Mouse (Mus musculus) midbrain, embryonic 14.5 days (tissue): ENCODE results near the gene Prkg1. TPM values are rescaled to one million over a fixed set of nuclear protein-coding genes. Genes with fewer than 3 reads are reported as not detected.
A peak's percentile ranks its signal among the peaks of the same experiment; 100 is the strongest.

ENCODE experiments used
- ATAC-seq: fragments of 200-750 bp; cut with Nextera tagmentation; 2 replicates; pipeline ENCODE4 v1.8.0; 2017; ENCODE audit warnings: moderate number of reproducible peaks, moderate library complexity; ENCODE audit not compliant: low FRiP score, low TSS enrichment
- DNase-seq: peaks from one replicate; pipeline ENCODE4 v3.0.0-alpha.2; 2015
- H3K27ac ChIP-seq: fragments of 300-500 bp; sonication (generic); replicated peaks from 2 replicates; pipeline ENCODE4 v1.5.1; 2014; ENCODE audit warnings: mild to moderate bottlenecking, low read depth, low read length, moderate library complexity
- H3K27me3 ChIP-seq: fragments of 300-500 bp; sonication (generic); 2 replicates; pipeline ENCODE4 v1.6.1; 2014; ENCODE audit warnings: low read length, control low read depth, mixed read lengths; ENCODE audit not compliant: control insufficient read depth, insufficient read depth
- H3K36me3 ChIP-seq: fragments of 300-500 bp; sonication (generic); 2 replicates; pipeline ENCODE4 v1.6.1; 2014; ENCODE audit warnings: low read length, control low read depth; ENCODE audit not compliant: control insufficient read depth, insufficient read depth
- H3K4me1 ChIP-seq: fragments of 300-500 bp; sonication (generic); 2 replicates; pipeline ENCODE4 v1.6.1; 2014; ENCODE audit warnings: mild to moderate bottlenecking, antibody characterized with exemption, low read length, control low read depth; ENCODE audit not compliant: control insufficient read depth, insufficient read depth
- H3K4me2 ChIP-seq: fragments of 300-500 bp; sonication (generic); 2 replicates; pipeline ENCODE4 v1.6.1; 2014; ENCODE audit warnings: mild to moderate bottlenecking, low read length, moderate library complexity
- H3K4me3 ChIP-seq: fragments of 300-500 bp; sonication (generic); replicated peaks from 2 replicates; pipeline ENCODE4 v1.5.1; 2014; ENCODE audit warnings: low read depth, low read length
- H3K9ac ChIP-seq: fragments of 300-500 bp; sonication (generic); replicated peaks from 2 replicates; pipeline ENCODE4 v1.6.1; 2014; ENCODE audit warnings: mild to moderate bottlenecking, low read length, moderate library complexity
- H3K9me3 ChIP-seq: fragments of 300-500 bp; sonication (generic); 2 replicates; pipeline ENCODE4 v1.6.1; 2016; ENCODE audit warnings: low read length, control low read depth, mixed read lengths; ENCODE audit not compliant: control insufficient read depth
- WGBS: fragments of 180-500 bp; shearing (Covaris S2); extraction: QIAGEN DNeasy Blood & Tissue Kit; methylation state at CpG from one replicate; pipeline ENCODE4 v1.1.7; 2014; 5-methylcytosine and 5-hydroxymethylcytosine counted together
- polyA plus RNA-seq: library from polyadenylated mRNA; unstranded; fragments of >200 nt; fragmentation: Nextera tagmentation; extraction: Ambion mirVana; gene quantifications from 2 replicates; pipeline ENCODE4 v1.2.1, GENCODE M21; 2014

Gene Prkg1
- polyA plus RNA-seq, 1 experiment from 2014 or later, result 3.9 TPM

GRCm38 (mm10) chr19:31147457-31147856 lies 617.4 kb downstream of the Prkg1 start:
- no peak overlapping the region for H3K27ac ChIP-seq
- H3K4me2 ChIP-seq, result no peak overlapping the region
- DNase-seq, result no peak
- no peaks in the 10 kb centered on the region for H3K9me3 ChIP-seq
- H3K36me3 ChIP-seq, result no peaks in the 10 kb centered on the region
- no peaks in the 10 kb centered on the region for H3K4me1 ChIP-seq
- no peak for ATAC-seq
- 94% methylated on average over 2 of the region's 2 CpGs for WGBS
- H3K27me3 ChIP-seq, result no peaks in the 10 kb centered on the region
- H3K4me3 ChIP-seq, result no peak overlapping the region
- no peak overlapping the region for H3K9ac ChIP-seq

- no peaks in the 10 kb centered on the region for H3K4me1 ChIP-seq
- no peak overlapping the region for H3K9ac ChIP-seq
- H3K27ac ChIP-seq, result no peak overlapping the region
- 80% methylated on average over 3 of the region's 3 CpGs for WGBS
- ATAC-seq, result no peak
- no peaks in the 10 kb centered on the region for H3K36me3 ChIP-seq
- no peak for DNase-seq
- no peak overlapping the region for H3K4me3 ChIP-seq
- no peaks in the 10 kb centered on the region for H3K9me3 ChIP-seq
- no peaks in the 10 kb centered on the region for H3K27me3 ChIP-seq
- no peak overlapping the region for H3K4me2 ChIP-seq
These were observed 618.7 kb downstream of the Prkg1 start for GRCm38 (mm10) chr19:31146156-31146555.

DNA sequence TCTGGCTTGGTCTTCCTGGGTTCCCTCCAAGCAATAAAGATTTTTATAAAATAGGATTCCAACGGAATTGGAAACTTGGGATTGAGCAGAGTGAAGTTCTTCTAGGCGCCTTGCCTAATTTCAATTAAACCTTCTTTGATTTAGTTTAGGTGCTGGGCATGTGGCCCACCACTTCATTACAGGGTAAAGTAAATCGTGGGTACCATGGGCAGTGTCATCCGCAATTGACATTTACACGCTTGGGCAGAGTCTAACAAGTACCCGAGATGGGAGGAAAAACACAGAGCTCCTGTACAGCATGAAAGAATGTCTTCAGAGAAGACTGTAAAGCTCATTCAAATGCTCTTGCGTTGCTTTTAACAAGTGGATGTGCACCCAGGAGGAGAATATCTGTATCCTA lies 622.9 kb downstream of the Prkg1 start:
- Histone ChIP-seq H3K4me3 (no peak overlapping the region), H3K4me2 (no peak overlapping the region), H3K27me3 (no peaks in the 10 kb centered on the region), H3K9ac (no peak overlapping the region), H3K4me1 (no peaks in the 10 kb centered on the region), H3K9me3 (no peaks in the 10 kb centered on the region), H3K27ac (no peak overlapping the region), H3K36me3 (no peaks in the 10 kb centered on the region)
- ATAC-seq, result no peak
- 90% methylated on average over 7 of the region's 7 CpGs for WGBS
- DNase-seq, result no peak

DNA sequence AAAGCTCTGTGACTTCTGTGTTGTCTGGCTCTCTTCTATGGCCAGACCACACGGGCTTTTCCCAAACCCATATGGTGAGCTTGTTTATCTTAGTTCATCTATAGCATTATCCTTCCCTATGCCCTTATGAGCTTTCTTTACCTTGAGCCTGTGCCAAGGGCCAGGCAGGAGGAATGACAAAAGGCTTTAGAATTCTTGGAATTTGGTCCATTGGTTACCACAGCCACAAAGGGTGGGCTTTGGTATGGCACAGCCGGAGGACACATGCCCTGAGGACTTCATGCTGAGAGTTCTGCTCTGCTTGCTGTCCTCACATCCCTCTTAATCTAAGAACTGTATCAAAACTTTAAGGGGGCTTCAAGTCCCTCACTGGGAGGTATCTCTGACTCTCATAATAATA lies 628.5 kb downstream of the Prkg1 start:
- no peaks in the 10 kb centered on the region for H3K9me3 ChIP-seq
- no peak overlapping the region for H3K27ac ChIP-seq
- no peak for DNase-seq
- no peak overlapping the region for H3K4me2 ChIP-seq
- H3K36me3 ChIP-seq, result no peaks in the 10 kb centered on the region
- no peak overlapping the region for H3K9ac ChIP-seq
- no peaks in the 10 kb centered on the region for H3K27me3 ChIP-seq
- 5% methylated on average over 2 of the region's 2 CpGs for WGBS
- no peak for ATAC-seq
- H3K4me3 ChIP-seq, result no peak overlapping the region
- H3K4me1 ChIP-seq, result no peaks in the 10 kb centered on the region

- 85% methylated on average over 8 of the region's 8 CpGs for WGBS
These were observed 632.2 kb downstream of the Prkg1 start for GRCm38 (mm10) chr19:31132614-31133013.

DNA sequence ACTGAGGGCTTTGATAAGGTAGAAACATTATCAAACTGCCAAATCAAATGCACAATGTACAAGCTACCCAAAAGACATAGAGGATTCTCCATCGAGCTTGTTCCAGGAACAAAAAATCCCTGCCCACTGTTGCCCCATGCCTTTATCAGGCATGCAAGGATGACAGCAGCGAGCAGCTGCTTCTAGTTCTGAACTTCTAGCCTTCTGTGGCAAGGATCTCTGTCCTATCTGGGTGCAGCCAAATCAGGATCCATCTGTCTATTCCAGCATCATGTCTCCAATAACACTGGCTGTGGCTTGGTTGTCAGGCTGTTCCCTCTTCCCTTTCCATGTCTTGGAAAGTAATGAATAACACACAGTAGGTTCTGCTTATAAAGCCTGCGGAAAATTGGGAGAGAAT lies 640.2 kb downstream of the Prkg1 start:
- Histone ChIP-seq H3K9ac (no peak overlapping the region), H3K4me2 (no peak overlapping the region), H3K27ac (no peak overlapping the region), H3K4me3 (no peak overlapping the region), H3K27me3 (no peaks in the 10 kb centered on the region), H3K4me1 (no peaks in the 10 kb centered on the region), H3K9me3 (no peaks in the 10 kb centered on the region), H3K36me3 (no peaks in the 10 kb centered on the region)
- no peak for DNase-seq
- ATAC-seq, result no peak
- 85% methylated on average over 3 of the region's 3 CpGs for WGBS

More at GRCm38 (mm10) chr19:31132614-31133013, 632.2 kb downstream of the Prkg1 start:
- DNase-seq (no peak), ATAC-seq (no peak)
- no peak overlapping the region for H3K27ac ChIP-seq
- H3K9me3 ChIP-seq, result no peaks in the 10 kb centered on the region
- no peaks in the 10 kb centered on the region for H3K36me3 ChIP-seq
- H3K4me1 ChIP-seq, result no peaks in the 10 kb centered on the region
- H3K4me2 ChIP-seq, result no peak overlapping the region
- H3K9ac ChIP-seq, result no peak overlapping the region
- no peaks in the 10 kb centered on the region for H3K27me3 ChIP-seq
- no peak overlapping the region for H3K4me3 ChIP-seq

DNA sequence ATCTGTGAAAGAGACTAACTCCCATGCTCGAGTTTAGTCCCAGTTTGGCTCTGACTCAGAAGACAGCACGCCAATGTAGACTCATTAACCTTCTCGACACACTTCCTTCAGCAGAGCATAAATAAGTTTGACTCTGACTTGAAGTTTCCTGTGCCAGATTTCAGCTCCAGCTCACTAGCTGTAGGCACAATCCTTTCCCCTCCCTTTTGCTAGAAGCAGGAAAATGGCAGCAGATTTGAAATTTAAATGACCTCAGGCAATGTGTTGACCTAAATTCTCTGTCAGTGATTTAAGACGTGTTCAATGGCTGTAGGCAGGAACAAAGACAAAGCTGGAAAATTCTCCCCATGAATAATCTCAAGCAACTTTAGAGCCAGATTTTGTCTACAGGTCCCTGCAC lies 650.1 kb downstream of the Prkg1 start:
- Histone ChIP-seq H3K27me3 (no peaks in the 10 kb centered on the region), H3K4me3 (no peak overlapping the region), H3K4me2 (no peak overlapping the region), H3K9me3 (no peaks in the 10 kb centered on the region), H3K27ac (no peak overlapping the region), H3K9ac (no peak overlapping the region), H3K36me3 (no peaks in the 10 kb centered on the region), H3K4me1 (no peaks in the 10 kb centered on the region)
- 39% methylated on average over 4 of the region's 4 CpGs for WGBS
- ATAC-seq (no peak; the same call in 1 of the 2 replicates), DNase-seq (peak; percentile 50)

DNA sequence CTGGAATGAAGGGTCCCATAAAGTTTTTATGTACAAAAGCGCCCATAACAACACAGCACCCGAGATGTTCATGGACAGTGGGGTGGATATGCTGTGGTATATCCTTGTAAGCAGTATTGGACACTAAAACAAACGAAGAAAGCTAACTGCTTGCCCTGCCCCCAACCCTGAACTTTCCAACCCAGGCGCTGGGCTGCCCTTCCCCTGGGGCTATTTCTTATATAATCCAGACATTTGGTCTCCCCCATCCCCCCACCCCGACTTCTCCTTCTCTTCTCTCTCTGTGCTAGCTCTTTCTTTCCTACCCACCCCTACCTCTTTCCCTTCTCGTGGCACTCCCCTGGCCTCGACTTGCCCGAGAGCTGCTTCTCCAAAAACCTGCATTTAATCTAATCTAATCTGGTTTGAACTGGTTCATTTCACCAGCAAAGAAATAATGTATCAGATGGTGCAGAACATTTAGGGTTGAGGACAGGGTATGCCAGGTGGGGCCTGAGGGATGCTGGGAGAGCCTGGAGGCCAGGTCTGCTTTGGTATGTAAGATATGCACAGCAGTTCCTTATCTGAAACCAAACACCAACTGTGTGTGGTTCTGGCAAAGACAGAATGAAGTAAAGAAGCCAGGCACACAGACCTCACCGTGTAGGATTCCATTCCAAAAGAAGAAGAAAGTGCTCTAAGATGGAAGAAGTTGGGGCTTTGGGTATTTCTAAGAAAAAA lies 657.8 kb downstream of the Prkg1 start:
- 49% methylated on average over 9 of the region's 9 CpGs for WGBS
- Histone ChIP-seq H3K9ac (no peak overlapping the region), H3K9me3 (no peaks in the 10 kb centered on the region), H3K27ac (no peak overlapping the region), H3K4me2 (no peak overlapping the region), H3K4me3 (no peak overlapping the region), H3K36me3 (no peaks in the 10 kb centered on the region), H3K27me3 (no peaks in the 10 kb centered on the region), H3K4me1 (no peaks in the 10 kb centered on the region)
- ATAC-seq (no peak), DNase-seq (no peak)

DNA sequence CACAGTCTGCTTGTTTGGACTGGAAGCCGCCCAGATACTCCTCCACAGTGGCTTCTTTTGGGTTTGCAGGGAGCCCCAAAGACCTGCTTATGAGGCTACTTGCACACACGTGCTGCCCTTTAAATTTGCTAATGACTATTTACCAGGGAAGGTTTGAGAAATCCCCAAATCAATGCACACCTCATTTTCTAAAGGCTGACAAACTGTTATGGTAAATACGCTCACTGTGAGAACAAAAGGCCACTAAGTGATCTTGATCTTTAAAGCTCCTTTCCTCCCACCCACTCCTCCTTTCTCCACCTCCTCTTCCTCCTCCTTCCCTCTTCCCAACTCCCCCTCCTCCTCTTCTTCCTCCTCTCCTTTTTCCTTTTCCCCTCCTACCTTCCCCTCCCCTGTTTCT lies 658.8 kb downstream of the Prkg1 start:
- Histone ChIP-seq H3K36me3 (no peaks in the 10 kb centered on the region), H3K27ac (no peak overlapping the region), H3K4me3 (no peak overlapping the region), H3K4me1 (no peaks in the 10 kb centered on the region), H3K9me3 (no peaks in the 10 kb centered on the region), H3K27me3 (no peaks in the 10 kb centered on the region), H3K4me2 (no peak overlapping the region), H3K9ac (no peak overlapping the region)
- WGBS, result 38% methylated on average over 3 of the region's 3 CpGs
- DNase-seq (no peak), ATAC-seq (no peak)
